ENCODE assay signal across 8 mouse cellular contexts in genomic region chr15:93518143-93518902, GRCm38 (mm10).
DNase-seq lines count a peak whose midpoint lies in the region; ATAC-seq and TF ChIP-seq lines count a peak whose summit lies in the region.

No protein-coding gene starts in this region.

- no peak for TF ChIP-seq POLR2A in embryonic fibroblast, embryonic 13.5 days (IDR thresholded peaks at IDR 0.05; ENCODE audit: low read depth, low read length)
- no peak for TF ChIP-seq POLR2A in limb, embryonic 14.5 days (IDR thresholded peaks at IDR 0.05; ENCODE audit: borderline replicate concordance, extremely low read depth, insufficient read depth, insufficient read length)

- no peak for DNase-seq in layer of hippocampus, adult 2 months (ENCODE audit: low spot score in 2 of 2)
- DNase-seq in layer of hippocampus, postnatal 10 days (ENCODE audit: low spot score in 2 of 2) = no peak
- DNase-seq in limb, embryonic 14.5 days (ENCODE audit: low spot score) = peak; percentile 80
- no peak for DNase-seq in layer of hippocampus, postnatal 25 days (ENCODE audit: extremely low spot score in 1 of 2, low spot score in 1 of 2)

- peak overlapping the region; percentile 74 for H3K9ac ChIP-seq in hindbrain, embryonic 12.5 days
- H3K9ac ChIP-seq in limb, embryonic 14.5 days (ENCODE audit: low read depth, low read length, severe bottlenecking) = peak overlapping the region; percentile 74
- peak overlapping the region; percentile 78; the same call in 1 of the 2 replicates for H3K9ac ChIP-seq in midbrain, embryonic 16.5 days (ENCODE audit: low read depth, low read length)

- H3K4me3 ChIP-seq in layer of hippocampus, adult 2 months = peak overlapping the region; percentile 62
- H3K4me3 ChIP-seq in embryonic fibroblast, embryonic 13.5 days (ENCODE audit: insufficient read depth, low read length) = peak overlapping the region; percentile 72
- H3K4me3 ChIP-seq in hindbrain, embryonic 12.5 days = peak overlapping the region; percentile 81
- peak overlapping the region; percentile 73 for H3K4me3 ChIP-seq in limb, embryonic 14.5 days (replicated peaks; ENCODE audit: low read length)
- H3K4me3 ChIP-seq in midbrain, embryonic 16.5 days (ENCODE audit: low read depth, low read length) = peak overlapping the region; percentile 76

- no peak for TF ChIP-seq CTCF in layer of hippocampus, adult 2 months (conservative IDR thresholded peaks at IDR 0.05)
- TF ChIP-seq CTCF in embryonic fibroblast, embryonic 13.5 days (IDR thresholded peaks at IDR 0.05; ENCODE audit: borderline replicate concordance, insufficient read depth, low read length) = no peak

- no peak for ATAC-seq in hindbrain, embryonic 12.5 days (ENCODE audit: low FRiP score)
- ATAC-seq in limb, embryonic 14.5 days (ENCODE audit: low FRiP score, low read depth) = peak; percentile 48
- ATAC-seq in midbrain, embryonic 16.5 days = no peak
- ATAC-seq in activated CD4-positive, CD25-positive, alpha-beta regulatory T cell, adult 4 months = no peak

- no peaks in the 10 kb centered on the region for H3K9me3 ChIP-seq in hindbrain, embryonic 12.5 days (replicated peaks)
- no peaks in the 10 kb centered on the region for H3K9me3 ChIP-seq in limb, embryonic 14.5 days (ENCODE audit: control insufficient read depth, low read length)
- H3K9me3 ChIP-seq in midbrain, embryonic 16.5 days (replicated peaks; ENCODE audit: control insufficient read depth, low read length, poor library complexity, severe bottlenecking) = no peaks in the 10 kb centered on the region

- H3K27me3 ChIP-seq in hindbrain, embryonic 12.5 days = peaks cover 70% of the 10 kb centered on the region
- no peaks in the 10 kb centered on the region for H3K27me3 ChIP-seq in limb, embryonic 14.5 days (ENCODE audit: control insufficient read depth, insufficient read depth, low read length)
- peaks cover 12% of the 10 kb centered on the region for H3K27me3 ChIP-seq in midbrain, embryonic 16.5 days (ENCODE audit: control insufficient read depth, insufficient read depth, low read depth, low read length)

- peak overlapping the region; percentile 91 for H3K27ac ChIP-seq in layer of hippocampus, adult 2 months
- peak overlapping the region; percentile 72 for H3K27ac ChIP-seq in embryonic fibroblast, embryonic 13.5 days (ENCODE audit: insufficient read depth, low read length)
- H3K27ac ChIP-seq in hindbrain, embryonic 12.5 days = peak overlapping the region; percentile 76; the same call in 1 of the 2 replicates
- H3K27ac ChIP-seq in limb, embryonic 14.5 days (replicated peaks; ENCODE audit: low read depth, low read length) = peak overlapping the region; percentile 86
- no peak overlapping the region; the same call in 1 of the 2 replicates for H3K27ac ChIP-seq in midbrain, embryonic 16.5 days (ENCODE audit: low read length)

- WGBS in hindbrain, embryonic 12.5 days = 4% methylated on average over 23 of the region's 23 CpGs
- 6% methylated on average over 23 of the region's 23 CpGs for WGBS in limb, embryonic 14.5 days
- WGBS in midbrain, embryonic 16.5 days = 3% methylated on average over 23 of the region's 23 CpGs

- no peaks in the 10 kb centered on the region for H3K36me3 ChIP-seq in hindbrain, embryonic 12.5 days
- no peaks in the 10 kb centered on the region for H3K36me3 ChIP-seq in limb, embryonic 14.5 days (ENCODE audit: control insufficient read depth, insufficient read depth, low read length)
- H3K36me3 ChIP-seq in midbrain, embryonic 16.5 days (ENCODE audit: control insufficient read depth, insufficient read depth, low read length) = no peaks in the 10 kb centered on the region

- H3K4me1 ChIP-seq in embryonic fibroblast, embryonic 13.5 days (ENCODE audit: control insufficient read depth, insufficient read depth, low read length) = peaks cover 12% of the 10 kb centered on the region
- peaks cover 30% of the 10 kb centered on the region for H3K4me1 ChIP-seq in hindbrain, embryonic 12.5 days
- H3K4me1 ChIP-seq in limb, embryonic 14.5 days (ENCODE audit: control insufficient read depth, insufficient read depth, low read length) = peaks cover 54% of the 10 kb centered on the region
- peaks cover 13% of the 10 kb centered on the region; the same call in 1 of the 2 replicates for H3K4me1 ChIP-seq in midbrain, embryonic 16.5 days (ENCODE audit: control insufficient read depth, insufficient read depth, low read length)

- peak overlapping the region; percentile 98 for H3K4me2 ChIP-seq in hindbrain, embryonic 12.5 days (replicated peaks)
- H3K4me2 ChIP-seq in limb, embryonic 14.5 days (replicated peaks; ENCODE audit: low read depth, low read length, severe bottlenecking) = peak overlapping the region; percentile 96
- peak overlapping the region; percentile 96 for H3K4me2 ChIP-seq in midbrain, embryonic 16.5 days (ENCODE audit: low read length)
